Mouse (Mus musculus) spleen, adult 12 weeks (tissue): Measurements from ENCODE around the gene Ccl26.

ENCODE experiments used
- DNase-seq: peaks from one replicate; pipeline ENCODE4 v3.0.0; 2022; ENCODE audit warnings: low spot score

The Ccl26 gene

DNA sequence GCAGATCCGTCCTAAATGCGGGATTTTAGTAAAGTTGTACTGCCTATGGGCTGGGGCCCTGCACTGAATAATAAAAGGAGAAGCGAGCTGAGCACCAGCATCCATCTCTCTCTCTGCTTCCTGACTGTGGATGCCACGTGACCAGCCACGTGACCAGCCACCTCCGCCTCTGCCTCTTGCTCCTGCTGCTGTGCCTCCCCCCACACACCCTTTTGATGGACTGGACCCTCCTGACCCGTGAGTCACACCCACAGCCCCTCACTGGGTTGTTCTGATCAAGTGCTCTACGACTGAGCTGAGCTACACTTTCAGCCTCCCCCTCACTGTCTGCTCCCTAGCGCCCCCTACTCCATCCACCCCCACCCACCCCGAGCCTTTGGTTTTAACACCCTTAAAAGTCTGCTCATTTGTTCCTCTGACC, 25.6 kb downstream of the Ccl26 start:
- DNase-seq, result peak; percentile 30

DNA sequence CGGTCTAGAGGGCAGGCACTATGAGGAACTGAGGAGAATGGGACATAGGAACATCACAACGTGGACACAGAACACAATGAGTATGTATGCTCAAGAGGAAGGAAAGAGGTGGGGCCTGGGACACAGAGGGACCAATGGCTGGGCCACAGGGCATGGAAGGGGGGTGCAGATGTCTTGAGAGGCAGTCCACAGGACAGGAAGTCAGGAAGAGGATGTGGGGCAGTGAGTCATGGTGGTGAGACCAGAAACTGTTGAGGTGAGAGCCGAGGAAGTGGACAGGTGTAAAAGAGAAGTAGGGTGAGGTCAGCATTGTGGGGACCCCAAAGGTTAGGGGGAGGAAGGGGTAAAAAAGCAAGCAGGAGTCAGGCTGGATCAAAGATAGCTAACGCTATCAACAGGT, 26.0 kb downstream of the Ccl26 start:
- DNase-seq, result peak; percentile 31

DNA sequence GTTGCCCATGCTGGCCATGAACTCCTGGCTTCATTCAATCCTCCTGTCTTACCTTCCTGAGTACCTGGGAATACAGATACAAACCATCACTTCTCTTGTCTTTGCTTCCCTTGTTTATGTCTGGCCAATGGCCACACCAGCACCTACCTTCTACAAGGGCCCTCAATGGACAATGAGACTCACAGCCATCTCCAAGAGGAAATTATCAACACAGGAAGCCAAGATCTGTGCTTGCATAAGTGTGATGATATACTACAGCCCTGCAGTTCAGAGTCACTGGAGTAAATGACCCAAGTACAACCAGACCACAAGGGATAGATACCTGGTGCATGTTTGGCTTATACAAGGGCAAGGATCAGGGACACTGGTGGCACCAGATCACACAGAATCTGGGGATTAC, 27.5 kb downstream of the Ccl26 start:
- no peak for DNase-seq

DNA sequence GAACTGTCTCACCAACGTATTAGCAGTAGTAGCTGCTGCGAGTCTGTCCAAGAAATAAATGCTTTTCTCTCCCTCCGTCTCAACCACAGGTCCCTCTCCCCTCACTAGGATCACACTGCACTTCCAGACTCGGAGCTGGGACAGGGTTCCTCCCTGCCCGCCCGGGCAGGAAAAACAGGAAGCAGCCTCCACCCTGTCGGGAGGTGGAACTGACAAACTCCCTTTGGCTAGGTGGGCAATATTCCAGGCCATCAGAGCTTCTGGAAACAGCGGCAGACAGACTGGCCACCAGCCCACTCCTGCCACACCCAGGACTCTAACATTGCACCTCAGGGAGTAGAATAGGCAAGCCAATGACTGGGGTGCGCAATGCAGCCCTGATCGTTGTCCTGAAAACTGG, 29.9 kb downstream of the Ccl26 start:
- no peak for DNase-seq

DNA sequence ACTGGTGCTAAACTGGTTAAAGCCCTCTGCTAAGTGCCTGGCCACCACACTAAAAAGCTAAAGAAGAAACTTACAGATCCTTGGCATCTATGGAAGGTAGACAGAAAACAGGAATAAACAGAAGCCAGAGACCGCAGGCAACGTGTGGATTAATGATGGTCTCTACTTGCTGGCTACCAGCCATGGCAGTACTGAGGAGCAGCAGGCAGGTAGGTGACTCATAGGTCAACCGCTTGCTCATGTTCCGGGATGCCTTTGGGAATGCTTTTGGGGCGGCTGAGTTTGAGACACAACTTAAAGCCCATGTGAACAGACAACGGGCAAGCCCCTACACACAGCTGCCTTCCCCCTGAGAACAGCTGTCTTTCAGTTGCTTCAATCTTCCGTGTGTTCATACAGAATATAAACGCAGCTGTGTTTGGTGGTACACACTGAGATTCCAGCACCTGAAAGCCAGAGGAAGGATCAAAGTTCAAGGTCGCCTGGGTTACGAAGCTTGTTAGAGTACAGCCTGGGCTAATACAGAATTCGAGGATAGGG, 32.0 kb downstream of the Ccl26 start:
- DNase-seq, result no peak

DNA sequence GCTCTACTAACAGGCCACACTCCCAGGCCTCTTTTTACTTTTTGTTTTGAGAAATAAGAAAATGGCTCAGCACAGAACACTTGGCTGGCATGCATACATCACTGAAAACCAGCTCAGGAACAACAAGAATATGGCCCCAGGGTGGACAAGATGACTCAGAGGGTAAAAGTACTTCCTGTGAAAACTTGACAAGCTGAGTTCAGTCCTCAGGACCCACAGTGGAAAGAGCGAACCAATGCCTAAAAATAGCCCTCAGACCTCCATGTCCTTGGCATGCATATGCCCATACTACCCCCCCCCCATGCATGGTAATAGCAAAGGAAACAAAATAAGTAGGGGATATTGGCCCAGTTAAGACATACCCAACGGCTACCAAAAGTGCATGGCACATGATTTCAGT, 33.4 kb downstream of the Ccl26 start:
- DNase-seq, result no peak

DNA sequence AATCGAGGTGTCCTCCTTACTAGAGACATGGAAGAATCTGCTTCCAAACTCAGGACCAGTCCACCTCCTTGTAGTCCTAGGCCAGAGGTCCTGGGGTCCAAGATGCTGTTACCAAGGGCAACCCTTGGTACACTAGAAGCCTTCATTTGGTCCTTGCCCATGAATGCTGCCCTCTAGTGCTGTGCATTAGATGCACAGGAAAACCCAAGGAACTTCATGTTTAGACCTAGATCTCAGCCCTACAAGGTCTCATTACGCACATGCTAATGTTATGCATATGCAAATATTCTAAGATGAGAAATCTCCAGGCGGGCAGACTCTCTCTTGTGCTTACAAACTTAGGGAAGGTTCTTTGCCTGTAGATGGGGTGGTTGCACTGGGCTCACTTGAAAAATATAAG, 34.1 kb downstream of the Ccl26 start:
- DNase-seq, result no peak

DNA sequence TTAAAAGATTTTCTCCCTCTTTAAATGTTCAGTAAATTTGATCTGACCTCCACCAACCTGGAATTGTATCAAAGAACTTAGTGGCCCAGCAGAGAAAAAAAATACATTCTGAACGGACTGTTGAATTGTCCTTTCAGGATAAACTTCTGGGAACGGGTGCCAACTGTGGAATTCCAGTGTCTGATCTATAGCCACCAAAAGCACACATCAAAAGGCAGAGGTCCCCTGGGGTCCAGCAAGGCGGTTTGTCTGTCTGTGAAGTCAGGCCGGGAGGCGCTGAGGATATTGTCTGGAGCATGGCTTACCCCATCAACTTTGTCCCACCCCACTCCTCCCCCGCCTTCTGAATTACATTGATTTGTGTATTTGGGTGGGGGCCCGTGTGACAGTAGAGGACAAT, 35.4 kb downstream of the Ccl26 start:
- DNase-seq, result no peak

DNA sequence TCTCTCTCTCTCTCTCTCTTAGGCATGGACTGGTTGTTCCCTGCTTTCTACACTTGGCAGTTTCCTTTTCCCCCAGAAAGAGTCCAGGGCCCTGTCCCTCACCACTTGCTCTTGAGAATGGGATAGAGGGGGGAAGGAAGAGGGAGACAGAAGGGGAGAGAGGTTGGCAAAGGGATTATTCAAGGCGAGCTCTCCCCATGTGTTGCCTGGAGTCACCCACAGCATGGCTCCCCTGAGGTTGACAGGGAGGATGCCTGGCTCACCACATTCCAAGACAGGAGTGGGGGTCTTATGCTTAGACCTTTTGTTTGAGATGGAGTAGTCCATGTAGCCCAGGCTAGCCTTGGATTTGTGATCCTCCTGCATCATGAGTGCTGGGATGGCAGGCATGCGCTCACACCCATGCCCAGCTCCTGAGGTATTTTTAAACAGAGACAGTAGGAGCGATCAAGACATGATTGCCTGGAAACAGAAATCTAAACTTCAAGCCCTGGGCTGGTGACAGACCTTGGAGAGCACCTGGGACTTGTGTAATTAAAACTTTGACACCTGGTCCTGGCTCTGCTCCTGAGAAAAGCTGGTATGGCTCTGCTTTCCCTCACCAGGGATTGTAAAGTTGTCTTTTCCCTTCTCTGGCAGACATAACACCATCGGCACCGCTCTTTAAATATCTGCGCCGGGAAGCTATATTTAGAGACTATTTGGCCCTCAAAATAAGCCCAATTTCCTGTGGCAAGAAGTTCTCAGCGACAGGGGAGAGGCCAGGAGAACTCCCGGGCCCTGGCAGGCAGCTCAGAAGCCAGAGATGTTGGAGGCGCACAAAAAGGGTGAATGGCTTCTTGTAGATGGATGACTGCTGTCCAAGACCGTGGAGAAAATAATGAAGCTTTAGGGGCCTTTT, 38.5 kb downstream of the Ccl26 start:
- no peak for DNase-seq

DNA sequence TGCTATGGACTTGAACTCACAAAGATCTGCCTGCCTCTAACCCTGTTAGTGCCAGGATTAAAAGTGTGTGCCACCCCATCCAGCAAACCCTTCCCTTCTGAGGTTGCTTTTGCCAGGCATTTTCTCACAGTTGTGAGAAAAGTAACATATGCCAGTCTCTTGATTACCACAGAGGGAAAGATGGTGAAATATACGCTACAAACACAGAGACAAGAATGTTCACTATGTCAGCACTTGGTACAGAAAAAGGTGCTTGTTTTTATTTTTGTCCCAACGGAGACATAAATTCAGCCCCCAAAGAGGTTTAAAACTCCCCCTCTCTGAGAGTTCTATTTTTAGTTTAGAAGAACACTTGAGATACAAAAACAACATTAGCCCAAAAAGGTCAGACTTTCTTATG, 39.3 kb downstream of the Ccl26 start:
- DNase-seq, result no peak

DNA sequence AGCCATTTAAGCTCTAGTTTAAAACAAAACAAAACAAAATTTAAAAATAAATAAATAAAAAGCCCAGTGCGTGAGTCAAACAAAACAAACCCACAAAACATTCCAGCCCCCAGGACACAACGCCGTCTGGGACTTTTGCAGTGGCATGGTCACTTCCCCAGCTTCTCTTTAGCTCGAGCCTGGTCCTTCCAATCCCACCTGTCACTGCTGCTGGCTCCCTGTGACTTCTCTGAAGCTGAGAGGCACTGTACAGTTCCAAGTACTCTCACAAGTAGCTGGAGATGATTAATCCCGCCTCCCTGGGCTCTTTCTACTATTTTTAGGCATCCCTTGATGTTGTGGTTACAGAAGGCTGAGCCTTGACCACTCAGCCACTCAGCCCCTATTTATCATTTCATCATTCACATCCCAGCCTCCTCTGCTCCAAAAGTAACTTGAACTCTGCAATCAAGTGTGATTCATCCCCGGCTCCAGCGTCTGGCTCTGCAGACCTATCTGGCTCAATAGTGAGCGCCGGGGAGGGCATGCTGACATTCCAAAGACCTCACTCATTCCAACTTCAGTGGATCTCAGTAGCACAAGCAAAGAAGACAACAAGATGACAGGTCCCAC, 41.2 kb downstream of the Ccl26 start:
- DNase-seq, result no peak

DNA sequence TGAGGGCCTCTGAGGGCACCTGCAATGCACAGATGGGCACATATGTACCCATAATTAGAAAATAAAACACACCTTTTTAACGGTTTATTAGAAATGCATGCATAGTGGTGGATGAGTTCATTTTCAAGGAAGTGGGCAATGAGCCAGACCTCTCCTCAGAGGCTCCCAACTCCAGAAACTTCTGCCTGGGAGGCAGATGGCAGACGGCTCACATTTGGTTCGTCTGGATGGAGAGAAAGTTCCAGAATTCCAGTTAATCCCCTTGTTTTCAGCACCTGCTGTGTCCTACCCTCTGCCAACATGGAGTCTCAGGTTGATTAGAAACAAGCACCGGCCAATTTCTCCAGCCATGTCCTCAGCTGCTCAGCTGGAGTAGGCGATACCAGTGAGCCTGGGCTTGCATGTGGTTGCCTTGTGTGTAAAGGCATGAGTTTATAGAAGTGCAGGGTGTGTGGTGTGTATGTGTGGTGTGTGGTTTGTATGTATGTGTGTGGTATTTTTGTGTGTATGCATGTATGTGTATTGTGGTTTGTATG, 46.0 kb downstream of the Ccl26 start:
- no peak for DNase-seq

DNA sequence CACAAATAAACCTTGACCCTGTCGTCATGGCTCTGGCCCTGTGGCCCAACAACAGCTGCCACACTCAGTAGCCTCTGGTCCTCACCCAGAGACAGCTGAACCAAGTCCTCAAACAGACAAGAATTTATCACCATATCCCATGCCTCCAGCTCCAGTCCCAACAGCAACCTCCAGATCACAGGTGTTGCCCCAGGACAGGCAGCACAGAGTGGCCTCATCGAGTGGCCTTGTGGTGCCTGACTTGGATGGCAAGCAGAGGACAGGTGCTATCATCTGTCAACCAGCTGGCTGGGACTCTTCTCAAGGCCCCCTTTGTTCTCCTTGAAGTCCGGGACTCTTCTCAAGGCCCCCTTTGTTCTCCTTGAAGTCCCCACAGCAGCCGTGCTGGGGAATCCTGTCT, 50.2 kb downstream of the Ccl26 start:
- DNase-seq, result no peak

DNA sequence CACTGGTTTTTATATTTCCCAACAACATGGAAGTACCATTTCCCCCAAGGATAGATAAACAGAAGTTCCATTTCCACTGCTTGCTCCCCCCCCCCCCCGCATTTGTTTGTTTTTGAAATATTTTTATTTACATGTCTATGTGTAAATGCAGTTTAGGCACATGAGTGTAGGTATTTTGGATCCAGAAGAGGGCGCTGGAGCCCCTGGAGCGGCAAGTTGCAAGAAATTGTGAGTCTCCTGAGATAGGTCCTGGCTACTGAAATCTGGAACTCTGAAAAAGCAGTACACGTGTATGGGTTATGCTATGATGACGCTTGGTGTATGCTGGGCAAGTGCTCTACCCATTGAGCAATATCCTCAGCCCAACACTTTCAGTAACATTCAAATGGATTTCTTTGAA, 52.3 kb downstream of the Ccl26 start:
- DNase-seq, result no peak
